Mouse (Mus musculus): ENCODE measurements around the gene Cyp2f2. TPM values are rescaled to one million over a fixed set of nuclear protein-coding genes. Genes with fewer than 3 reads are reported as not detected.
A peak's percentile ranks its signal among the peaks of the same experiment; 100 is the strongest.

The Cyp2f2 gene
- polyA plus RNA-seq, 1 experiment from 2014 or later: not detected

DNA sequence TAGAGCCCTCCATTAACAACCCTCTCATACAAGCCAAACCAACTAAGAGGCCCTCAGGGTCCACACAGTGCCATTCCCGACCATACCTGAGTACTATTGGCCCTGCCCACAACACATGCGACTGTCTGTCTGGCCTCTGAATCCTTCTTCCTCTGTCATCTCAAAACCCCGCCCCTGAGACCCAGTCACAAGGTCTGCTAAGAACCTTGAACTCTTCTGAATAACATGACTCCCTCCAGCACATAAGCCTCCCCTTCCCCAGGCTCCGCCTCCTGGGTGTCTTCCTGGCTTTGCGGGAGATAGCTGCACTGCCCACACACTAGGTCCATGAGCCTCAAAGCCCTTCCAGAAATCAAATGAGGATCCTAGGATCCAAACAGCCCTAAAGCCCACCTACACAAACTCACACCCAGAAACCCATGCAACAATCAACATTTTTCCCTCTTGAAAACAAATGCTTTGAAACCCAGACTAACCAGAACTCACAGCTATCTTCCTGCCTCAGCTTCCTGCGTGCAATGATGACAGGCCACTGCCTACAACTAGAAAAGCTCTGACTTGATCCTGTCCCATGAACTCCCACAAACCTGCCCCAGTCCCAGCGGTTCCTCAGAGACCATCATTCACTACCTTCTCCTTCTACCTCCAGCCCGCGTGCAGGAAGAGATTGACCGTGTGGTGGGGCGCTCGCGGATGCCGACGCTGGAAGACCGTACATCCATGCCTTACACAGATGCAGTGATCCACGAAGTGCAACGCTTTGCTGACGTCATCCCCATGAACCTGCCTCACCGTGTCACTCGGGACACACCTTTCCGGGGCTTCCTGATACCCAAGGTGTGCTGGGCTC is 11.0 kb downstream of the Cyp2f2 start:
- no peak for DNase-seq (ENCODE audit: low spot score)
- Histone ChIP-seq H3K27me3 (ENCODE audit: control insufficient read depth, insufficient read depth, low read length) (no peaks in the 10 kb centered on the region), H3K9ac (replicated peaks; ENCODE audit: low read length) (no peak overlapping the region), H3K27ac (replicated peaks; ENCODE audit: low read depth, low read length) (no peak overlapping the region), H3K36me3 (replicated peaks; ENCODE audit: control insufficient read depth, insufficient read depth, low read depth, low read length) (no peaks in the 10 kb centered on the region), H3K4me2 (ENCODE audit: low read depth, low read length) (no peak overlapping the region), H3K9me3 (replicated peaks; ENCODE audit: control insufficient read depth, low read length) (no peaks in the 10 kb centered on the region), H3K4me3 (ENCODE audit: low read depth, low read length) (no peak overlapping the region), H3K4me1 (ENCODE audit: control insufficient read depth, insufficient read depth, low read length) (no peaks in the 10 kb centered on the region)
- no peak for ATAC-seq (replicated peaks; ENCODE audit: insufficient number of reproducible peaks, low FRiP score, low TSS enrichment, low read depth)
- 90% methylated on average over 22 of the region's 22 CpGs for WGBS

DNA sequence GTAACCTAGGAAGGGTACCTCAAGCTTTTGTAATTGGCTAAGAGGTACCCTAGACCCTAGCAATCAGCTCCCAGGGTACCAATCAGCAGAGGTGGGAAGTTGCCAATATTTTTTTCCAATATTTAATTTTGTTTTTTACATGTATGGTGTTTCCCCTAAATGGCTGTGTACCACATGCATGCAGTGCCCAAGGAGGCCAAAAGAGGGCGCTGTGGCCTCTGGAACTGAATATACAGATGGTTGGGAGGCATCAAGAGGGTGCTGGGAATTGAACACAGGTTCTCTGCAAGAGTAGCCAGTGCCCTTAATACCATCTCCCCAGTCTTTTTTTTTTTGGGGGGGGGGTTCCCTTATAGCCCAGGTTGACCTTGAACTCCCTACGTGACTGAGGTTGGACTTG is 11.7 kb downstream of the Cyp2f2 start:
- H3K9me3 ChIP-seq (replicated peaks; ENCODE audit: control insufficient read depth, low read length): no peaks in the 10 kb centered on the region
- no peak overlapping the region for H3K27ac ChIP-seq (replicated peaks; ENCODE audit: low read depth, low read length)
- H3K4me1 ChIP-seq (ENCODE audit: control insufficient read depth, insufficient read depth, low read length): no peaks in the 10 kb centered on the region
- no peak overlapping the region for H3K4me2 ChIP-seq (ENCODE audit: low read depth, low read length)
- DNase-seq (ENCODE audit: low spot score) (no peak), ATAC-seq (replicated peaks; ENCODE audit: insufficient number of reproducible peaks, low FRiP score, low TSS enrichment, low read depth) (no peak)
- H3K4me3 ChIP-seq (ENCODE audit: low read depth, low read length): no peak overlapping the region
- no peak overlapping the region for H3K9ac ChIP-seq (replicated peaks; ENCODE audit: low read length)
- no peaks in the 10 kb centered on the region for H3K27me3 ChIP-seq (ENCODE audit: control insufficient read depth, insufficient read depth, low read length)
- no peaks in the 10 kb centered on the region for H3K36me3 ChIP-seq (replicated peaks; ENCODE audit: control insufficient read depth, insufficient read depth, low read depth, low read length)
- WGBS: 62% methylated on average over 2 of the region's 2 CpGs

DNA sequence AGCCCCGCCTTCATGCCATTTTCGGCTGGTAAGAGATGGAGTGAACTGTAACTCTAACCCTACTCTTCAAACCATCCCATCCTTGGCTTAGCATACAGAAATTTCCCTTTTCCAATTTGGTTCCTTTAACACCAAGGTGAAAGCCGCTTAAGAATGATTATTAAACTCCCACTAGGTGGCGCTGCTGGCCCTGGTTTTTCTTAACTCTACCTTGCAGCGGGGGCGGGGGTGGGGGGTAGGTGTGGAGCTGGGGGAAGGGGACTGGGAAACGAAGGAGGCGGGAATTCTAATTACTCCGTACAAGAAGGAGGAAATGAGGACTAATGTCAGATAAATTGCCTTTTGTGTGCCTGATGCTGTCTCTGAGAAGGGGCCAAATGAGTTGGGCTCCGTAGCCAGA is 12.9 kb downstream of the Cyp2f2 start:
- Histone ChIP-seq H3K9me3 (replicated peaks; ENCODE audit: control insufficient read depth, low read length) (no peaks in the 10 kb centered on the region), H3K27ac (replicated peaks; ENCODE audit: low read depth, low read length) (no peak overlapping the region), H3K4me3 (ENCODE audit: low read depth, low read length) (no peak overlapping the region), H3K4me1 (ENCODE audit: control insufficient read depth, insufficient read depth, low read length) (no peaks in the 10 kb centered on the region), H3K27me3 (ENCODE audit: control insufficient read depth, insufficient read depth, low read length) (no peaks in the 10 kb centered on the region), H3K36me3 (replicated peaks; ENCODE audit: control insufficient read depth, insufficient read depth, low read depth, low read length) (no peaks in the 10 kb centered on the region), H3K9ac (replicated peaks; ENCODE audit: low read length) (no peak overlapping the region), H3K4me2 (ENCODE audit: low read depth, low read length) (no peak overlapping the region)
- 14% methylated on average over 10 of the region's 10 CpGs for WGBS
- ATAC-seq (replicated peaks; ENCODE audit: insufficient number of reproducible peaks, low FRiP score, low TSS enrichment, low read depth) (no peak), DNase-seq (ENCODE audit: low spot score) (peak; percentile 79)

DNA sequence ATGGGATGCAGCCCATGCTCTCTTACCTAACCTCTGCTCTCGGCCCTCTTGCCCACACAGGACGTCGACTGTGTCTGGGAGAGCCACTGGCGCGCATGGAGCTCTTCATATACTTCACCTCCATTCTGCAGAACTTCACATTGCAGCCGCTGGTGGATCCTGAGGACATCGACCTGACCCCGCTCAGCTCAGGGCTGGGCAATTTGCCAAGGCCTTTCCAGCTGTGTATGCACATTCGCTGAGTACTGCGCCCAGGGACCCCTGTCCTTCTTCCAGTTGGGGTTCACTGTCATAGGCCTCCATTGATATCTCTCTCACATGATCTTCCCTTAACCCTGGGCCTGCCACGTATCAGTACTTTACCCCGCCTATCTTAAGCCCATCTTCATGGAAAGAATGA is 13.4 kb downstream of the Cyp2f2 start:
- 74% methylated on average over 12 of the region's 12 CpGs for WGBS
- ATAC-seq (replicated peaks; ENCODE audit: insufficient number of reproducible peaks, low FRiP score, low TSS enrichment, low read depth): no peak

DNA sequence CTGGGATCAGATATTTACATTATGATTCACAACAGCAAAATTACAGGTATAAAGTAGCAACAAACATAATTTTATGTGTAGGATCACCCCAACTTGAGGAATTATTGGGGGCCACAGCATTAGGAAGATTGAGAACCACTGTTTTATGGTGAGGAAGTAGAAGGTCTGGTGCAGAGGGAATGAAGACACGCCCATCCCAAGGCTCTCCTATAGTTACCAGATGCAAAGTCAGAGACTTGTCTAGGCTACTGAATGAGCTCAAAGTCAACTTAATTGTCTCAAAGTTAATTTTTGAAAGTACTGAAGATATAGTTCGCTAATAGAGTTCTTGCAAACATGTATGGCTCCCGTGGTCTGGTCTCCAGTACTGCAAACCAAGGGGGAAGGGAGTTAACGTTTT is 14.0 kb downstream of the Cyp2f2 start:
- Histone ChIP-seq H3K27ac (replicated peaks; ENCODE audit: low read depth, low read length) (no peak overlapping the region), H3K4me1 (ENCODE audit: control insufficient read depth, insufficient read depth, low read length) (no peaks in the 10 kb centered on the region), H3K9me3 (replicated peaks; ENCODE audit: control insufficient read depth, low read length) (no peaks in the 10 kb centered on the region), H3K27me3 (ENCODE audit: control insufficient read depth, insufficient read depth, low read length) (no peaks in the 10 kb centered on the region), H3K9ac (replicated peaks; ENCODE audit: low read length) (no peak overlapping the region), H3K4me3 (ENCODE audit: low read depth, low read length) (no peak overlapping the region), H3K36me3 (replicated peaks; ENCODE audit: control insufficient read depth, insufficient read depth, low read depth, low read length) (no peaks in the 10 kb centered on the region), H3K4me2 (ENCODE audit: low read depth, low read length) (no peak overlapping the region)
- ATAC-seq (replicated peaks; ENCODE audit: insufficient number of reproducible peaks, low FRiP score, low TSS enrichment, low read depth) (no peak), DNase-seq (ENCODE audit: low spot score) (no peak)
- 80% methylated on average over 4 of the region's 4 CpGs for WGBS

More for the DNA sequence above, 13.4 kb downstream of the Cyp2f2 start:
- Histone ChIP-seq H3K27ac (replicated peaks; ENCODE audit: low read depth, low read length) (no peak overlapping the region), H3K4me3 (ENCODE audit: low read depth, low read length) (no peak overlapping the region), H3K4me1 (ENCODE audit: control insufficient read depth, insufficient read depth, low read length) (no peaks in the 10 kb centered on the region), H3K9me3 (replicated peaks; ENCODE audit: control insufficient read depth, low read length) (no peaks in the 10 kb centered on the region), H3K27me3 (ENCODE audit: control insufficient read depth, insufficient read depth, low read length) (no peaks in the 10 kb centered on the region), H3K4me2 (ENCODE audit: low read depth, low read length) (no peak overlapping the region), H3K9ac (replicated peaks; ENCODE audit: low read length) (no peak overlapping the region), H3K36me3 (replicated peaks; ENCODE audit: control insufficient read depth, insufficient read depth, low read depth, low read length) (no peaks in the 10 kb centered on the region)
- no peak for DNase-seq (ENCODE audit: low spot score)

DNA sequence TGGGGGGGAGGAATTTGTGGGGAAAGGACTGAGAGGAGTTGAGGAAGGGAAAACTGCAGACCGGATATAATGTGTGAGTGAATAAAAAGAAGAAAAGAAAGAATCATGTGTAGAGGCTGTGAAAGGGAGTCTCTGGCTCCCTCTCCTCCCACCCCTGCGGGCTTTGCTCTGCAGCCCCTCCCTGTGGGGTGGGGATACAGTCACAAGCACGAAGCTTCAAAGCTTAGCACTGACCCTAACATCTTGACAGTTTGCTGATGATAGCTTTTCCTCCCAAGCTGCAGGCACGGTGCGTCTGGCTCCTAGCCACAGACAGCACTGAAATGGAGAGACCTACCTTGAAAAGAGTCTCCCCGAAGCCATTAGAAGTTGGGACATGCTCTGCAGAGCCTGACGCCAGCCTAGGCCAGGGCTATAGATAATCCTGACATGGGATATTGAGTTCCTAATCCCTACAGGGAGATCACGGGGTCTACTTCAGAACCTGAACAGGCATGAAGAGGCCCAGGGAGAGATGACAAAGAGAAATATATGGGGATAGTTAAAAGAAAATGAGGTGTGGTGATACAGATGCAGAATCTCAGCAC is 16.8 kb downstream of the Cyp2f2 start:
- Histone ChIP-seq H3K27ac (replicated peaks; ENCODE audit: low read depth, low read length) (no peak overlapping the region), H3K27me3 (ENCODE audit: control insufficient read depth, insufficient read depth, low read length) (no peaks in the 10 kb centered on the region), H3K36me3 (replicated peaks; ENCODE audit: control insufficient read depth, insufficient read depth, low read depth, low read length) (no peaks in the 10 kb centered on the region), H3K4me3 (ENCODE audit: low read depth, low read length) (no peak overlapping the region), H3K4me2 (ENCODE audit: low read depth, low read length) (no peak overlapping the region), H3K9ac (replicated peaks; ENCODE audit: low read length) (no peak overlapping the region), H3K4me1 (ENCODE audit: control insufficient read depth, insufficient read depth, low read length) (no peaks in the 10 kb centered on the region), H3K9me3 (replicated peaks; ENCODE audit: control insufficient read depth, low read length) (no peaks in the 10 kb centered on the region; the same call in 1 of the 2 replicates)
- WGBS: 70% methylated on average over 7 of the region's 8 CpGs
- no peak for DNase-seq (ENCODE audit: low spot score)
- no peak for ATAC-seq (replicated peaks; ENCODE audit: insufficient number of reproducible peaks, low FRiP score, low TSS enrichment, low read depth)

DNA sequence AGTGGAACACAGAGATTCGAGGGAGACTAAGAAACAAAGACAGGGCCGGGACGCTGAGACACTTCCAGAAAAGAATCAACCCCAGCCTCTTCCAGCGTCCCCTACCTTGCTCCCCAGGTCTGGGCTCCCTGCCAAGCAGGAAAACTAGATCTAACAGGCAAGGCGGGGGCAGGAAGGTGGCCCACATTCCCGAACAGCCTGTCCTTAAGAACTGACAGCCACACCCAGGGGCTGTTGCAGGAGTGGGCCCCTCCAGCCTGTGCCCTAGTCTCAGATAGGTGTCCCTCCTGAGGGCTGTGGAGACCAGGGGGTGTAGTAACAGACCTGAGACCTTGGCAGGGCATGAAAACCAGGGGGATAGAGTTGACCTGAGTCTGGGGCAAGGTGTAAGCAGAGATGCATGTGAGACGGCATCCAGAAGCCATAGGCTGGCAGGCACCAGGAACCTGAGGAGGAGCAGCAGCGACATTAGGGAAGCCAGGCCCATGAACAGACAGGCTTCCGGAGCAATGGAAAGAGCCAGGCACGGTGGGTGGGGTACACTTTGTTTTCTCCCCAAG is 33.6 kb downstream of the Cyp2f2 start, which contains the start of gene Cyp2t4:
Cyp2t4 (plus strand) TSS at position 510 of the 560 bp plus-strand sequence.
- Histone ChIP-seq H3K27me3 (ENCODE audit: control insufficient read depth, insufficient read depth, low read length) (no peaks in the 10 kb centered on the region), H3K9ac (replicated peaks; ENCODE audit: low read length) (no peak within 1 kb of the TSS), H3K9me3 (replicated peaks; ENCODE audit: control insufficient read depth, low read length) (no peaks in the 10 kb centered on the region), H3K36me3 (replicated peaks; ENCODE audit: control insufficient read depth, insufficient read depth, low read depth, low read length) (no peaks in the 10 kb centered on the region), H3K27ac (replicated peaks; ENCODE audit: low read depth, low read length) (no peak within 1 kb of the TSS), H3K4me3 (ENCODE audit: low read depth, low read length) (no peak within 1 kb of the TSS), H3K4me1 (ENCODE audit: control insufficient read depth, insufficient read depth, low read length) (no peaks in the 10 kb centered on the region), H3K4me2 (ENCODE audit: low read depth, low read length) (no peak within 1 kb of the TSS)
- ATAC-seq (replicated peaks; ENCODE audit: insufficient number of reproducible peaks, low FRiP score, low TSS enrichment, low read depth): no peak
- WGBS: 76% methylated on average over 10 of the region's 10 CpGs
- DNase-seq (ENCODE audit: low spot score): no peak

DNA sequence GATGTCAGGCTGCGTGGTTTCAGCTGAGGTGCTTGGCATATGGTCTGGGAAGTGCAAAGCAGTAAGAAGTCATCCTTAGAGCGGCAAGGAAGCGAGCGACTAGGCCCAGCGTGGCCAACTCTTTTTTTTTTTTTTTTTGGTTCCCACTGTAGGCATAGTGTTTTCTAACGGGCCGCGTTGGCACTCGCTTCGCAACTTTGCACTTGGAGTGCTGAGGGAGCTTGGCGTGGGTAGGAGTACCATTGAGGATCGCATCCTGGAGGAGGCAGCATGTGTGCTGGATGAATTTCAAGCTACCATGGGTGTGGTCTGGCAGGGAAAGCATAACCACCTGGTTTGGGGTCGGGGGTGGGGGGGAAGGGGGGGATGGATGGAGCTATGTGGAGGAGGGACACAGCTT is 36.3 kb downstream of the Cyp2f2 start:
- H3K4me2 ChIP-seq (ENCODE audit: low read depth, low read length): no peak overlapping the region
- no peaks in the 10 kb centered on the region for H3K9me3 ChIP-seq (replicated peaks; ENCODE audit: control insufficient read depth, low read length)
- 83% methylated on average over 13 of the region's 13 CpGs for WGBS
- no peaks in the 10 kb centered on the region for H3K4me1 ChIP-seq (ENCODE audit: control insufficient read depth, insufficient read depth, low read length)
- H3K27ac ChIP-seq (replicated peaks; ENCODE audit: low read depth, low read length): no peak overlapping the region
- no peak overlapping the region for H3K4me3 ChIP-seq (ENCODE audit: low read depth, low read length)
- H3K27me3 ChIP-seq (ENCODE audit: control insufficient read depth, insufficient read depth, low read length): no peaks in the 10 kb centered on the region
- DNase-seq (ENCODE audit: low spot score): no peak
- peaks cover 11% of the 10 kb centered on the region for H3K36me3 ChIP-seq (replicated peaks; ENCODE audit: control insufficient read depth, insufficient read depth, low read depth, low read length)
- no peak overlapping the region for H3K9ac ChIP-seq (replicated peaks; ENCODE audit: low read length)
- ATAC-seq (replicated peaks; ENCODE audit: insufficient number of reproducible peaks, low FRiP score, low TSS enrichment, low read depth): no peak
